Mouse (Mus musculus): ENCODE data around the gene Gm9970.

- TF ChIP-seq POLR2A (IDR thresholded peaks at IDR 0.05; ENCODE audit: extremely low read depth, insufficient read depth, low read length) (peak; percentile 86), CTCF (IDR thresholded peaks at IDR 0.05; ENCODE audit: extremely low read depth, insufficient read depth, low read length) (0 out of 2 replicates have a peak, but pooled peaks have one; percentile 12)
Observed at GRCm38 (mm10) chr5:31192939-31193630, 47.9 kb downstream of the Gm9970 start, which contains the start of the genes Snx17 and Eif2b4.
